Mouse (Mus musculus): ENCODE results near the gene AW822073. TPM values are rescaled to one million over a fixed set of nuclear protein-coding genes. Genes with fewer than 3 reads are reported as not detected.

The AW822073 gene
- polyA plus RNA-seq, 1 experiment from 2014 or later: not detected

GRCm38 (mm10) chr10:58217366-58217765, 7.4 kb downstream of the AW822073 start:
- Histone ChIP-seq H3K4me2 (no peak overlapping the region), H3K36me3 (no peaks in the 10 kb centered on the region), H3K9me3 (peaks cover 8% of the 10 kb centered on the region; the same call in 1 of the 2 replicates), H3K4me1 (replicated peaks) (no peaks in the 10 kb centered on the region), H3K27me3 (no peaks in the 10 kb centered on the region), H3K27ac (no peak overlapping the region), H3K4me3 (replicated peaks) (no peak overlapping the region), H3K9ac (replicated peaks) (no peak overlapping the region)
- no peak for ATAC-seq (ENCODE audit: insufficient number of reproducible peaks, insufficient read depth, low FRiP score, low TSS enrichment, low read depth)
- 86% methylated on average over 3 of the region's 3 CpGs for WGBS

DNA sequence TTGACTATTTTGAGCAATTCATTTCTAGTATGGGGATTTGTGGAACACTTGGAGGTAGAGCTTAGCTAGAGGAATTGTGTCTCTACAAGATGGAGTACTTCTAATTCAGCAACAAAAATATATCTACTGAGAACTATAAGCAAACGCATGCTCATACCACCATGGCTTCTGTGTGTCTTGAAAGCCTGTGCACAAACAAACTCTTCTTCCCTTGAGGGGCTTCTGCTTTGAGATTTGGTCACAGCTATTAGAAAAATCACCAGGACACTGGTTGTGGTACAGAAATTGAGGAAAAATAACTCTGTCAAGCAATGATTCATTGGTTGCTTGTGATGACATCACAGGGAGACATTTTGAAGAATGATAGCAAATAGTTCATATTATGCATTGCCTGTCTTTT, 9.4 kb downstream of the AW822073 start:
- H3K4me2 ChIP-seq: no peak overlapping the region
- H3K36me3 ChIP-seq: no peaks in the 10 kb centered on the region
- H3K4me3 ChIP-seq (replicated peaks): no peak overlapping the region
- peaks cover 8% of the 10 kb centered on the region; the same call in 1 of the 2 replicates for H3K9me3 ChIP-seq
- H3K27ac ChIP-seq: no peak overlapping the region
- no peaks in the 10 kb centered on the region for H3K4me1 ChIP-seq (replicated peaks)
- no peak for ATAC-seq (ENCODE audit: insufficient number of reproducible peaks, insufficient read depth, low FRiP score, low TSS enrichment, low read depth)
- WGBS: 88% methylated on average over 1 of the region's 1 CpGs
- H3K27me3 ChIP-seq: no peaks in the 10 kb centered on the region
- H3K9ac ChIP-seq (replicated peaks): no peak overlapping the region

DNA sequence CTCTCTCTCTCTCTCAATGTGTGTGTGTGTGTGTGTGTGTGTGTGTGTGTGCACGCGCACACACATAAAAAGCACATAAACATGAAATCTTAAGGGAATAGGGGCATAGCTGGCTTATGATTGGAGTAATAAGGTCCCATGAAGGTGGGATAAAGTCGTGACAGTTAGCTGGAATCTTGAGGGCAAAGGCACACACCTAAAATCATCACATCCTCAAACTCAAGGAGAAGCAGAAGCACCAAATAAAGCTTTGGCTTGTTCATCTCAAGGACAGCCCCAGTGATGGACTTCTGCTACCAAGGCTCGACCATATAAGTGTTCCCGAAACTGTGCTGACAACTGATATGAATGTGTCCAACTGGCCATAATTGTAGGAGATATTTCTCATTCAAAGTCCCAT, 9.8 kb downstream of the AW822073 start:
- H3K27ac ChIP-seq: no peak overlapping the region
- ATAC-seq (ENCODE audit: insufficient number of reproducible peaks, insufficient read depth, low FRiP score, low TSS enrichment, low read depth): no peak
- H3K27me3 ChIP-seq: no peaks in the 10 kb centered on the region
- H3K36me3 ChIP-seq: no peaks in the 10 kb centered on the region
- H3K9ac ChIP-seq (replicated peaks): no peak overlapping the region
- H3K4me2 ChIP-seq: no peak overlapping the region
- no peaks in the 10 kb centered on the region for H3K4me1 ChIP-seq (replicated peaks)
- H3K9me3 ChIP-seq: peaks cover 8% of the 10 kb centered on the region; the same call in 1 of the 2 replicates
- H3K4me3 ChIP-seq (replicated peaks): no peak overlapping the region
- WGBS: 79% methylated on average over 5 of the region's 5 CpGs

GRCm38 (mm10) chr10:58214497-58214896, 10.2 kb downstream of the AW822073 start:
- no peak for ATAC-seq (ENCODE audit: insufficient number of reproducible peaks, insufficient read depth, low FRiP score, low TSS enrichment, low read depth)
- Histone ChIP-seq H3K4me3 (replicated peaks) (no peak overlapping the region), H3K9ac (replicated peaks) (no peak overlapping the region), H3K27ac (no peak overlapping the region), H3K9me3 (peaks cover 8% of the 10 kb centered on the region; the same call in 1 of the 2 replicates), H3K4me2 (no peak overlapping the region), H3K36me3 (no peaks in the 10 kb centered on the region), H3K27me3 (no peaks in the 10 kb centered on the region), H3K4me1 (replicated peaks) (no peaks in the 10 kb centered on the region)

- peaks cover 8% of the 10 kb centered on the region; the same call in 1 of the 2 replicates for H3K9me3 ChIP-seq
- H3K9ac ChIP-seq (replicated peaks): no peak overlapping the region
- H3K4me3 ChIP-seq (replicated peaks): no peak overlapping the region
- no peak overlapping the region for H3K4me2 ChIP-seq
- no peak overlapping the region for H3K27ac ChIP-seq
- H3K36me3 ChIP-seq: no peaks in the 10 kb centered on the region
- 77% methylated on average over 7 of the region's 7 CpGs for WGBS
- no peaks in the 10 kb centered on the region for H3K4me1 ChIP-seq (replicated peaks)
- ATAC-seq (ENCODE audit: insufficient number of reproducible peaks, insufficient read depth, low FRiP score, low TSS enrichment, low read depth): no peak
- H3K27me3 ChIP-seq: no peaks in the 10 kb centered on the region
These were observed 12.5 kb downstream of the AW822073 start for GRCm38 (mm10) chr10:58212230-58212629.

GRCm38 (mm10) chr10:58211213-58211612, 13.5 kb downstream of the AW822073 start:
- Histone ChIP-seq H3K9me3 (peaks cover 9% of the 10 kb centered on the region; the same call in 1 of the 2 replicates), H3K27me3 (no peaks in the 10 kb centered on the region), H3K4me1 (replicated peaks) (no peaks in the 10 kb centered on the region), H3K27ac (no peak overlapping the region), H3K4me2 (no peak overlapping the region), H3K36me3 (no peaks in the 10 kb centered on the region), H3K4me3 (replicated peaks) (no peak overlapping the region), H3K9ac (replicated peaks) (no peak overlapping the region)
- no peak for ATAC-seq (ENCODE audit: insufficient number of reproducible peaks, insufficient read depth, low FRiP score, low TSS enrichment, low read depth)
- 90% methylated on average over 2 of the region's 2 CpGs for WGBS

- WGBS: 62% methylated on average over 1 of the region's 1 CpGs
- Histone ChIP-seq H3K36me3 (no peaks in the 10 kb centered on the region), H3K4me2 (no peak overlapping the region), H3K4me1 (replicated peaks) (no peaks in the 10 kb centered on the region), H3K27ac (no peak overlapping the region), H3K27me3 (no peaks in the 10 kb centered on the region), H3K9me3 (peaks cover 13% of the 10 kb centered on the region; the same call in 1 of the 2 replicates), H3K4me3 (replicated peaks) (no peak overlapping the region), H3K9ac (replicated peaks) (no peak overlapping the region)
- no peak for ATAC-seq (ENCODE audit: insufficient number of reproducible peaks, insufficient read depth, low FRiP score, low TSS enrichment, low read depth)
These were observed 14.2 kb downstream of the AW822073 start for GRCm38 (mm10) chr10:58210514-58210913.

GRCm38 (mm10) chr10:58209710-58210467, 14.8 kb downstream of the AW822073 start:
- no peak for ATAC-seq (ENCODE audit: insufficient number of reproducible peaks, insufficient read depth, low FRiP score, low TSS enrichment, low read depth)
- Histone ChIP-seq H3K9ac (replicated peaks) (no peak overlapping the region), H3K27me3 (no peaks in the 10 kb centered on the region), H3K36me3 (no peaks in the 10 kb centered on the region), H3K4me2 (no peak overlapping the region), H3K4me3 (replicated peaks) (no peak overlapping the region), H3K4me1 (replicated peaks) (no peaks in the 10 kb centered on the region), H3K27ac (no peak overlapping the region), H3K9me3 (peaks cover 13% of the 10 kb centered on the region; the same call in 1 of the 2 replicates)
- 75% methylated on average over 2 of the region's 2 CpGs for WGBS

- ATAC-seq (ENCODE audit: insufficient number of reproducible peaks, insufficient read depth, low FRiP score, low TSS enrichment, low read depth): no peak
- WGBS: 91% methylated on average over 4 of the region's 4 CpGs
These were observed 17.9 kb downstream of the AW822073 start for GRCm38 (mm10) chr10:58206639-58207404.

GRCm38 (mm10) chr10:58205986-58206385, 18.7 kb downstream of the AW822073 start:
- H3K9ac ChIP-seq (replicated peaks): no peak overlapping the region
- H3K4me3 ChIP-seq (replicated peaks): no peak overlapping the region
- no peaks in the 10 kb centered on the region for H3K4me1 ChIP-seq (replicated peaks)
- H3K27me3 ChIP-seq: no peaks in the 10 kb centered on the region
- ATAC-seq (ENCODE audit: insufficient number of reproducible peaks, insufficient read depth, low FRiP score, low TSS enrichment, low read depth): no peak
- H3K27ac ChIP-seq: no peak overlapping the region
- 48% methylated on average over 1 of the region's 1 CpGs for WGBS
- no peaks in the 10 kb centered on the region for H3K36me3 ChIP-seq
- no peak overlapping the region for H3K4me2 ChIP-seq
- H3K9me3 ChIP-seq: 0 out of 2 replicates have a peak, but pooled peaks cover 9% of the 10 kb centered on the region

More at GRCm38 (mm10) chr10:58206639-58207404, 17.9 kb downstream of the AW822073 start:
- H3K27me3 ChIP-seq: no peaks in the 10 kb centered on the region
- H3K4me2 ChIP-seq: no peak overlapping the region
- H3K4me3 ChIP-seq (replicated peaks): no peak overlapping the region
- H3K9ac ChIP-seq (replicated peaks): no peak overlapping the region
- H3K9me3 ChIP-seq: 0 out of 2 replicates have a peak, but pooled peaks cover 9% of the 10 kb centered on the region
- H3K4me1 ChIP-seq (replicated peaks): no peaks in the 10 kb centered on the region
- H3K27ac ChIP-seq: no peak overlapping the region
- H3K36me3 ChIP-seq: no peaks in the 10 kb centered on the region

Data from limb, embryonic 12.5 days (tissue).